Mouse (Mus musculus) embryonic facial prominence, embryonic 14.5 days (tissue): ENCODE data around the gene Opn3. TPM values are rescaled to one million over a fixed set of nuclear protein-coding genes. Genes with fewer than 3 reads are reported as not detected.

Source experiments
- ATAC-seq: fragments of 200-750 bp; cut with Nextera tagmentation; 2 replicates; pipeline ENCODE4 v1.8.0; 2017; ENCODE audit warnings: low read depth, moderate number of reproducible peaks, moderate TSS enrichment
- DNase-seq: peaks from one replicate; pipeline ENCODE4 v3.0.0-alpha.2; 2015; ENCODE audit warnings: low spot score
- H3K27ac ChIP-seq: fragments of 300-500 bp; sonication (generic); replicated peaks from 2 replicates; pipeline ENCODE4 v1.5.1; 2014; ENCODE audit warnings: low read depth, mild to moderate bottlenecking, low read length, moderate library complexity
- H3K27me3 ChIP-seq: fragments of 300-500 bp; sonication (generic); replicated peaks from 2 replicates; pipeline ENCODE4 v1.6.1; 2014; ENCODE audit warnings: low read length; ENCODE audit not compliant: control insufficient read depth, insufficient read depth
- H3K36me3 ChIP-seq: fragments of 300-500 bp; sonication (generic); 2 replicates; pipeline ENCODE4 v1.6.1; 2014; ENCODE audit warnings: low read length, mixed read lengths; ENCODE audit not compliant: control insufficient read depth, insufficient read depth
- H3K4me1 ChIP-seq: fragments of 300-500 bp; sonication (generic); 2 replicates; pipeline ENCODE4 v1.6.1; 2014; ENCODE audit warnings: antibody characterized with exemption, low read length; ENCODE audit not compliant: control insufficient read depth, insufficient read depth
- H3K4me2 ChIP-seq: fragments of 300-500 bp; sonication (generic); 2 replicates; pipeline ENCODE4 v1.6.1; 2014; ENCODE audit warnings: low read depth, mild to moderate bottlenecking, low read length, moderate library complexity, mixed read lengths
- H3K4me3 ChIP-seq: fragments of 300-500 bp; sonication (generic); 2 replicates; pipeline ENCODE4 v1.5.1; 2014; ENCODE audit warnings: low read depth, mild to moderate bottlenecking, low read length
- H3K9ac ChIP-seq: fragments of 300-500 bp; sonication (generic); 2 replicates; pipeline ENCODE4 v1.6.1; 2014; ENCODE audit warnings: low read depth, mild to moderate bottlenecking, low read length, moderate library complexity, mixed read lengths
- H3K9me3 ChIP-seq: fragments of 300-500 bp; sonication (generic); 2 replicates; pipeline ENCODE4 v1.6.1; 2016; ENCODE audit warnings: low read length; ENCODE audit not compliant: control insufficient read depth
- WGBS: fragments of 180-500 bp; shearing (Covaris S2); extraction: QIAGEN DNeasy Blood & Tissue Kit; methylation state at CpG from one replicate; pipeline ENCODE4 v1.1.7; 2014; 5-methylcytosine and 5-hydroxymethylcytosine counted together
- polyA plus RNA-seq: library from polyadenylated mRNA; unstranded; fragments of >200 nt; fragmentation: Nextera tagmentation; extraction: Ambion mirVana; gene quantifications from 2 replicates; pipeline ENCODE4 v1.2.1, GENCODE M21; 2014

Opn3 gene
- polyA plus RNA-seq, 1 experiment from 2014 or later, result 5.2 TPM

- Histone ChIP-seq H3K27me3 (no peaks in the 10 kb centered on the region), H3K36me3 (no peaks in the 10 kb centered on the region), H3K4me2 (no peak overlapping the region), H3K9me3 (no peaks in the 10 kb centered on the region), H3K4me1 (no peaks in the 10 kb centered on the region), H3K27ac (no peak overlapping the region), H3K9ac (no peak overlapping the region), H3K4me3 (no peak overlapping the region)
- ATAC-seq (no peak), DNase-seq (no peak)
- WGBS, result 86% methylated on average over 6 of the region's 6 CpGs
Observed at GRCm38 (mm10) chr1:175640435-175641150, 52.0 kb downstream of the Opn3 start.

DNA sequence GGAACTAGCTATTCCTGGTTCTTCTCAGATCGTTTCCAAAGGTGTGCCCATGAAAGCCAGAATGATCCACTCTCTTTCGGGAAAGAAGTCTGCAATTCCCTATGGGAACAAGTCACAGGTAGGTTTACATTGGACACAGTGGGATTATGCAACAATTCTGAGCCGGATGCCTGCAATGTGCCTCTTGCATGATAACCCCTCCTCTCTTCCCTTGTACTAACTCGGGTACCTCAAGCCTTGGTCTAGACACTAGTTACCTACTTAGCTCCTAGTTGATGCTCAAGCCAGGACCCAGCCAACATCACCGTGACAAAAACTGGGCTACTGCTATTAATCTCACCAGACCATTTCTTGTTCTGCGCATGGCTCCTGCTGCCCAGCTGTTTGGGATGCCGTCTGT lies 53.5 kb downstream of the Opn3 start:
- no peak for ATAC-seq
- Histone ChIP-seq H3K27ac (no peak overlapping the region), H3K9me3 (no peaks in the 10 kb centered on the region), H3K9ac (no peak overlapping the region), H3K4me2 (no peak overlapping the region), H3K4me3 (no peak overlapping the region), H3K27me3 (no peaks in the 10 kb centered on the region), H3K4me1 (no peaks in the 10 kb centered on the region), H3K36me3 (no peaks in the 10 kb centered on the region)
- DNase-seq, result no peak
- WGBS, result 84% methylated on average over 7 of the region's 7 CpGs

DNA sequence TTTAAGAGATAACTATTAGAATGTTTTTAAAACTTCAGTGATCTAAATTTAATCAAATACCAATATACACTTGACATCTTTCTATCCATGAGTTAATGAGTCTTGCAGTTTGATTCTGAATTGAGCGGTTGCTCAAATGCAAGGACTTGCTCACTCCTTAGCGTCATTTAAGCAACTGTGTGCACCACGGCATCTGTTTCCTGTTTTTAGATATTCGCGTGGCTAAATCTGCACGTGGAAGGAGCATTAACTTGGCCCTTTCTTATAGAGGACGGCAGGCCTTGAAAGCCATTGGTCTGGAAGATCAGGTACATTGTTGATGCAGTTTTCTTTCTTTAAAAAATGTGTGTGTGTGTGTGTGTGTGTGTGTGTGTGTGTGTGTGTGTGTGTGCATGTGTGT lies 54.9 kb downstream of the Opn3 start:
- DNase-seq, result no peak
- no peak overlapping the region for H3K4me2 ChIP-seq
- H3K9ac ChIP-seq, result no peak overlapping the region
- H3K27ac ChIP-seq, result no peak overlapping the region
- H3K4me1 ChIP-seq, result no peaks in the 10 kb centered on the region
- WGBS, result 55% methylated on average over 7 of the region's 7 CpGs
- no peaks in the 10 kb centered on the region for H3K36me3 ChIP-seq
- no peaks in the 10 kb centered on the region for H3K9me3 ChIP-seq
- H3K27me3 ChIP-seq, result no peaks in the 10 kb centered on the region
- no peak for ATAC-seq
- H3K4me3 ChIP-seq, result no peak overlapping the region

GRCm38 (mm10) chr1:175632470-175632869 lies 60.1 kb downstream of the Opn3 start:
- 97% methylated on average over 14 of the region's 14 CpGs for WGBS
- ATAC-seq, result no peak
- H3K9me3 ChIP-seq, result no peaks in the 10 kb centered on the region

GRCm38 (mm10) chr1:175631721-175632221 lies 60.8 kb downstream of the Opn3 start:
- H3K36me3 ChIP-seq, result no peaks in the 10 kb centered on the region
- H3K27ac ChIP-seq, result no peak overlapping the region
- no peaks in the 10 kb centered on the region for H3K4me1 ChIP-seq
- no peak for DNase-seq
- H3K9ac ChIP-seq, result no peak overlapping the region
- no peak overlapping the region for H3K4me3 ChIP-seq
- no peak overlapping the region for H3K4me2 ChIP-seq
- H3K9me3 ChIP-seq, result no peaks in the 10 kb centered on the region
- no peaks in the 10 kb centered on the region for H3K27me3 ChIP-seq
- 77% methylated on average over 10 of the region's 10 CpGs for WGBS
- no peak for ATAC-seq

More at GRCm38 (mm10) chr1:175632470-175632869, 60.1 kb downstream of the Opn3 start:
- DNase-seq, result no peak
- Histone ChIP-seq H3K27me3 (no peaks in the 10 kb centered on the region), H3K4me1 (no peaks in the 10 kb centered on the region), H3K36me3 (no peaks in the 10 kb centered on the region), H3K27ac (no peak overlapping the region), H3K4me3 (no peak overlapping the region), H3K9ac (no peak overlapping the region), H3K4me2 (no peak overlapping the region)

GRCm38 (mm10) chr1:175631080-175631479 lies 61.5 kb downstream of the Opn3 start:
- Histone ChIP-seq H3K36me3 (no peaks in the 10 kb centered on the region), H3K27me3 (no peaks in the 10 kb centered on the region), H3K4me3 (no peak overlapping the region), H3K4me2 (no peak overlapping the region), H3K9ac (no peak overlapping the region), H3K27ac (no peak overlapping the region), H3K9me3 (no peaks in the 10 kb centered on the region), H3K4me1 (no peaks in the 10 kb centered on the region)
- no peak for ATAC-seq
- 87% methylated on average over 3 of the region's 3 CpGs for WGBS
- DNase-seq, result no peak

DNA sequence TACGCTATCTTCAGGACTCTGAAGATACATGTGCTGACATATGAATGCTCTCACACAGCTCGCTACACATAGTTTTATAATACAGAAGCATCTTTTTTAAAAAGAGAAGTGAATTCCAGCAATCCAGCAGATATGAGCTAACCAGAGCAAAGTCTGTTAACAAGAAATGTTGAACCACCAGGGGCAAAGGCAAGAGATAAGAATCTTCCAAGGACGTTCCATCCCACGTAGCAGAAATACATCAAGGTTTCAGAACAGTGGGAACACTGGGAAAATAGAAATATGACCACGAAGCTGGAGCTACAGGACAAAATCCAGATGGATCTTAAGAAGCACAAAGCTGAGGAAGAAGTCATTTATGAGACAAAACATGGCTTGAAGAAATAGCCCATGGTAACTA lies 62.2 kb downstream of the Opn3 start:
- WGBS, result 80% methylated on average over 5 of the region's 5 CpGs
- no peak for ATAC-seq
- no peak for DNase-seq

DNA sequence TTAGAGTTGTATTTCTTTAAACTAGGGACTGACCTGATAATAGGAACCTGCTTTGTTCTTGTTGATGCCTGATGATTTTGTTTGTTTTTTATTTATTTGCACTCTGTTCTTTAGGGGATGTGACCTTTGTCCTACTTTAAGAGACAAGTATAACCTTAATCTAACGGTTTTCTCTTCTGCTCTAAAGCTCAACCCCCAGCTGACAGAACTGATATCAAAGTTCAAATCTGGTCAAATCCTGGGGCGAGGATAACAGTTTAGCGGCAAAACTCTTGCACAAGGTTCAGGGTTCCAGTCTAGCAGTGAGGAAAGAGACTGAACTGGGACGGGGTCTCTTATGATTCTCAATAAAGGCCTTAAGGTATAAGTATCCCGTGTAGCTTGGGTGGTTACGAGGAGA lies 63.3 kb downstream of the Opn3 start:
- 79% methylated on average over 6 of the region's 6 CpGs for WGBS
- no peak for DNase-seq
- H3K27ac ChIP-seq, result no peak overlapping the region
- no peak for ATAC-seq
- no peak overlapping the region for H3K4me3 ChIP-seq
- H3K9ac ChIP-seq, result no peak overlapping the region
- H3K27me3 ChIP-seq, result no peaks in the 10 kb centered on the region
- H3K9me3 ChIP-seq, result no peaks in the 10 kb centered on the region
- H3K4me1 ChIP-seq, result peaks cover 2% of the 10 kb centered on the region
- no peak overlapping the region for H3K4me2 ChIP-seq
- no peaks in the 10 kb centered on the region for H3K36me3 ChIP-seq

More for the DNA sequence above, 62.2 kb downstream of the Opn3 start:
- Histone ChIP-seq H3K36me3 (no peaks in the 10 kb centered on the region), H3K9me3 (no peaks in the 10 kb centered on the region), H3K4me2 (no peak overlapping the region), H3K4me3 (no peak overlapping the region), H3K27me3 (no peaks in the 10 kb centered on the region), H3K4me1 (no peaks in the 10 kb centered on the region), H3K27ac (no peak overlapping the region), H3K9ac (no peak overlapping the region)
